Mouse (Mus musculus): ENCODE measurements at regions not wholly inside any gene's neighbourhood (a gene's known extent, or its start where the extent isn't known, plus 50 kb on each side); places are given as distances from the start of the nearest gene placed in this dataset.
A peak's percentile ranks its signal among the peaks of the same experiment; 100 is the strongest.

DNA sequence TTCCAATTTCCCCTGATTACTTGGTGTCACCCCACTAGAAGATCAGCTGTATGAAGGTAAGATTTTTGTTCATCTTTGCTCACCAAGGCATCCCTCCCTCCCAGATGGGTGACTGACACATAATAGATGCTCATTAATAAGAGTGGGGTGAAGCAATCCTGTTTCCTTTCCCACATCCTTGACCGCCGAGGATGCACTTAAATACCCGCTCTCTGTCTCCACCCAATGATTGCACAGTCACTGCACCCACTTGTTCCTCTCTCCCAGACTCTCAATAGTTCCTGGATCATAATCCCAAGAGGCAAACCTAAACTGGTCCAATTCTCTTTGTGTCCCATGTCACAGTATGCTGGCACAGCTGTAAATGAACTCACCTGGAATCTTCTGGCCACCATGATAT is 86.4 kb upstream of the Ccn6 start:
- DNase-seq, result no peak

DNA sequence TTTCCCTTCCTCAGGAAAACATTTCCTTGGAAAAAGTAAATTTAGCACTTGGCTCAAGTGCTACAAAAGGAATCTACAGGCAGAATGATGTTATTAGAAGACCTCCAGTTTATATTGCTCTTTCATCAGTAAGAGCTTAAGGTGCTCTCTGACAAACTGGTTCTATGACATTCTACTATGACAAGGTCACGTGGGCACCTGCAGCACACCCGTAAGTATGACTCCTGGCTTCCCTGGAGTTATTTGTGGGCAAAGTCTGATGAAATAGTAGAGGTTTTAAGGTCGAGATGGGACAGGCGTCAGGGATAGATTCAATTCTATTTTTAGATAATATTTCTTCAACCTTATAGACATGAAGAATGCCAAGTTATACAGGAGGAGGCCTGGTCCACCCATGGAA is 84.9 kb upstream of the Ccn6 start:
- DNase-seq, result no peak

DNA sequence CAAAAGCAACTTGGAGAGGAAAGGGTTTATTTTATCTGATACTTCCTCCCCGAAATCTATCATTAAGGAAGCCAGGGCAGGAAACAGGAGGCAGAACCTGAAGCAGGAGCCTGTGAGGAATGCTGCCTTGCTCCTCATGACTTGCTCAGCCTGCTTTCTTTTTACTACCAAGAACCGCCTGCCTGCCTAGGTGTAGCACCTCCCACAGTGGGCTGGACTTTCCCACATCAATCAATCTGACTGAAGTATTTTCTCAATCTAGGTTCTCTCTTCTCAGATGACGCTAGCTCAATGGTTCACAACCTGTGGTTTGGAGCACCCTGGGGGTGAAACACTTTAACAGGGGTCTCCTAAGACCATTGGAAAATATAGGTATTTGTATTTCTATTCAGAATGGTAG is 83.4 kb upstream of the Ccn6 start:
- no peak for DNase-seq

DNA sequence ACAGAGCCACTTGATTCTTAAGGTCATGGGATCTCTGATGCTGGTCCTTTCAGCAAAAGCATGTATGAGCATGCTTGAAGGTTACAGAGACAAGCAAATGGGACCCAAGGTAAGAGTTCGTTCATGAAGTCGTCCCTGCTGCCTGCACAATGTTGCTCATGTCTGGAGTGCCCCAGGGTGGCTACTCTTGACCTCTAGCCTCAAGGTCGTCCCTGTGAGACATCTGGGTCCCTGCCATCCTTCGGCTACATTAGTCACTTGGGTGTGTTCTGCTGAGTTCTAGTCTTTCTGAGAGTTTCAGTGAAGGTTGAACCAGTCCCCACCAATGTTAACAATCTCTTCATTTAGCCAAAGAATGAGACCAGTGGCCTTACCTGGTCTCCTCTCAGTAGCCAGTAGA is 81.5 kb upstream of the Ccn6 start:
- DNase-seq, result peak; percentile 88

DNA sequence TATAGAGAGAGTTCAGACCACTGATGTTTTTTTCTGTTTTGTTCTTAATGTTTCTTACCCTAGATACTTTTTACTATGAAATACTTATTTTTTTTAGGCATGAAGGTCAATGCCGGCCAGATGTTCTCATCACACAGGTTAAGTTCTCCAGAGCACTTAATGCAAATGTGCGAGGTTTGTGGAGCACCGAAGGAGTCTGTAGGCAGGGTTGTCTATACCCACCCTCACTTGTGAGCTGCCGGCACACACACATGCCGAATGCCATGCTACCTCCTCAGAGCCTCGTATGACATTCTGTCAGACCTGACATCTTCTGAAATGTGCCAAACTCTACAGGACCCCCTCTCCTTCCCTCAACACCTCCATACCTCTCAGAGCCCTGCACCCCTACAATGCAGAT is 80.5 kb upstream of the Ccn6 start:
- DNase-seq, result no peak

DNA sequence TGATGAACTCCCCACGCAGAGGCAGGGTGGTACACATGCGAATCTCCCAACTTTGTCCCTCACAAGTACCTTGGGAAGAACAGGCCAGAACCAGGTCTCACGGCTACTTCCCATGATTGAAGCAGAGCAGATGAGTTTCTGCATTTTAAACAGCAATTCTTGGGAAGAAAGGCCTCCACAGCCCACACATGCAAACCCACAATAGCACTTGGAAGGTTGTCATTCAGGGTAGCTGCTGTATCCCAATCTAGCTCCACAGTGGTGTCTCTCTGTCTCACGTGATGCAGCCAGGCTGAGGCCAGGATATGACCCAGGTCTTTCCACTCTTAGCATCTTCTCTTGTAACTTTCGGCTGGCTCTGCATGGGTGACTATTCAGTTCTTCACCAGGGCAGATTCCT is 78.8 kb upstream of the Ccn6 start:
- no peak for DNase-seq

DNA sequence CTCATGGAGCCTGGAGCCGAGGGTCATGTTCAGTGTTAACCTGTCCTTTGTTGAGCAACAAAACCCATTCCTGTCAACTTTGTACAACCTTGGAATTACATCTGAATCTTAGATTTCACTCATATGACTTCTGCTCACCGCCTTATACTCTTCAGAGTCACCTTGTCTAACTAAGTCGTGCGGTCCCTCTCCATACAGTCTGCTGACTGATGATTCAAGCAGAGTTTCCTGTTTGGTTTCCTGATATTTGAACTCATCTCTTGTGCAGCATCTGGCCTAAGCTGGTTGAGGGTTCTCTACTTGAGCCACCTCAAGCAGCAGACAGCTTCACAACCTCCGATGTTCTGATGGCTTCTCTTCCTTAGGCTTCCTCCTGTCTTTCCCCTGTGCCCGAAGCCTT is 78.3 kb upstream of the Ccn6 start:
- DNase-seq, result no peak

DNA sequence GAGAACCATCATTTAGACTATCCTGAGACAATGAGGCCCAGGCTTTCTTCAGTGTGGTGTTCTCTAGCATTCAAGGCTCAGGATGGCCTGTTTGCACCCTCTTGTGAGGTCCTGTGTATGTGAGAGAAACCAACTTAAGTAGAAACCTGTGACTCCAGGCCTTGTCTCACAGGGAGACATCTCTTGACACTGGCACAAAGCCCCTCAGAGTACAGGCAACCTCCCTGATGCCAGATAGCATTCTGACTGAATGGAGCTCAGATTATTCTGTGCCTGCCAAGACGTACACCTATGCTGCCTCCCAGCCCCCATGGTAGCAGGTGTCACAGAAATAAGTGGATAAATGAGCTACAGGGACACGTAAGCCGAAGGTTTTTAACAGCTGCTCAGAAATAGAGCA is 77.9 kb upstream of the Ccn6 start:
- DNase-seq, result no peak

DNA sequence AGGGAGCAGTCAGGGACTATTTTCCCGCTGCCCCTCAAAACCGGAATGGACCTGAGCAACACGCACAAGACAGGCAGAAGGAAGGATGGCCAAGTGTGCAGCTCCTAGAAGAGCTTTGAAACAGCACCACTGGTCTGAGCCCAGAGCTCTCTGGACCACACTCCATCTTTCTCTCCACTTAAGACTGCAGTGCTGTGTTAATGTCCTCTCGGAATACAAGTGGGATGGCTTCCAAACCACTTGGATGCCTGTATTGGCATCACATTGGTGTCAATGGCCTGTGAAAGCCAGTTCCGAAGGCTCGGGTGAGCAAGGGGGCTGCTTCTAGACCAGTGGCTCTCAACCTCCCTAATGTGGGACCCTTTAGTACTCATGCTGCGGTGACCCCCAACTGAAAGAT is 77.4 kb upstream of the Ccn6 start:
- no peak for DNase-seq

DNA sequence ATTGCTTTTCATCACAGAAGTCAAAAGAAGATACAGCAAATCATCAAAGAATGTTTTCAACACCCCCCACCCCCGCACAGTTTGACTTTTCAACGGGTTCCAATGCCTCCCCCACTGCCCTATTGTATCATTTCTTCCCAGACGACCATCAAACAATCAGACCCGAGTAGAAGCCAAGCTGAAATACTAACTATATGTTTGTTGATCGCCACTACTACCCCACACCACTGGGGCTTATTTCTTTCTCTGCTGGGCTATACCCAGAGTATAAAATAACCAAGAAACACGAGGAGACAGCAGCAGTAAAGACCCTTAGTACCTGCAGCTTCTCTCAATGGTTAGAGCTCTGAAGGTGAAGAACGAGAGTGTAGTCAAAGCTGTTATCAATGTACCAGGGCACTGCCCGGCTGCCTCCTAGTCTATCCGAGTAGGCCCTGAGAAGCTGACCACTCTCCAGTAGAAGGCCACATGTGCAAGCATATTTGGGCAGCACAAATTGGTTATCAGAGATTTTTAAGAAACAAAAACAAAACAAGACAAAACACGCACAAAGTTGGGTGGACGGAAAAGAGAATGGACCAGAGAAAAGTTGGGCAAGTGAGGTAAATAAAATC is 76.7 kb upstream of the Ccn6 start:
- no peak for DNase-seq

DNA sequence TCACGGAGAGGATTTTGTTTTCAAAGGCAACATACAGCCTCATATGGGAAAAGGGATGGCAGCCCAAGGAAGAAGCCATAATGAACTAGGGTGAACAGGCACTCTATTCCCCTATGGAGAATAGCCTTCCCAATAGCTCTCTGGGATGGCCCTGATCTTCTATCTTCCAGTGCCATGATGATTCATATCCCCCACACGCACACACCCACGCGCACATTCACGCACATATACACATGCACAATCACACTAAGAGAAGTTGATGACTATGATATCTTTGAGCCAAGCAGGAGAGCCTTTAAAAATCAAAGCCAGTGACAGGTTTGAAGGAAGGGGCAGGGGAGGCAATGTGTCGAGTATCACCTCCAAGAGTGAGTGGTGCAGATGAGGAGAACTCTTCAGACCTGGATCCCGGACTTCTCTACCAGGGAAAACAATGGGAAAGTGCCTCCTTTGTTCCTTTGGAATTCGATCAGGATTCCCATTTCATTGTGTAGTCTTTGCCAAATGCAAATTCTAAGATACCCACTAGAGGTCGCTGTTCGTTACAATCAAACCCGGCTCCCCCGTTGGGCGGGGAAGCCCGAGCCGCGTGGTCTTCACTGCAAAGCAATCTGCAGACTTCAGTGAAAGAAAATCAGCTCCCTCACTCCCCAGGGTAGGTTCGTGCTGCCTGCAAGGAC is 76.0 kb upstream of the Ccn6 start:
- peak; percentile 84 for DNase-seq

DNA sequence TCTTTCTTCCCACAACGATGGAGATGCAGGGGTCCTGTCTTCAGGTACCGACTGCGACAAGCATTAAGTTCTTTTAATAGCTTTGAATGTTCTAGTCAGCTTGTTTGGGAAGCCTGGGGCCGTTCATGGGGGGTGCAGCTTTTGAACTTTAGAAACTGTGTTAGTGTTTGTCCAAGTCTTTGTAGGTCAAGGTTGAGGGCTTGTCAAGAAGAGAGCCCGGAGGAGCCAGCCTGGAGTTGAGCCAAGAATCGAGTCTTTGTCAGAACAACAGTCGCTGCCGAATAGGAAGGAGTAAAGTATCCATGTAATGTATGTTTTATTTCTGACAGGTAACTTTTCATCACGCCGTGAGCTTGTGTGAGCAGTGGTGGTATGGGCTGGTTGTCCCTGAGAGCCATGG is 75.0 kb upstream of the Ccn6 start:
- peak; percentile 87 for DNase-seq

DNA sequence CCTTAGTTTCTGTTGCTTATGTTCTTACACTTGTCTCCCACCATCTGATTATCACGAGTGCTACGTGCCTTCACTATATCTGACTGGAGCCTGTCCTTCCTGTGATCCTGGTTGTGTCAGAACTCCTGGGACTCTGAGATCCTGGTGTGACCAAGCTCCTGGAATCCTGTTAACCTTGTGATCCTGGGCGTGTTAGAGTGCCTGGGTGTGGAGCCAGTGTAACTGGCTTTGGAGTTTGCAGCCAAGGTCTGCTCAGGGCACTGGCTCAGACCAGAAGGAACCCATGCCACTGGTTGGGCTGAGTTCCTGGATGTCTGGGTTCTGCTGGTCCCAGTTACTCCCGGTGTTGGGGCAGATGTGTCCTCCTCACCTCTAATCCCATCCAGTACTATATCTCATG is 74.0 kb upstream of the Ccn6 start:
- DNase-seq, result peak; percentile 20

DNA sequence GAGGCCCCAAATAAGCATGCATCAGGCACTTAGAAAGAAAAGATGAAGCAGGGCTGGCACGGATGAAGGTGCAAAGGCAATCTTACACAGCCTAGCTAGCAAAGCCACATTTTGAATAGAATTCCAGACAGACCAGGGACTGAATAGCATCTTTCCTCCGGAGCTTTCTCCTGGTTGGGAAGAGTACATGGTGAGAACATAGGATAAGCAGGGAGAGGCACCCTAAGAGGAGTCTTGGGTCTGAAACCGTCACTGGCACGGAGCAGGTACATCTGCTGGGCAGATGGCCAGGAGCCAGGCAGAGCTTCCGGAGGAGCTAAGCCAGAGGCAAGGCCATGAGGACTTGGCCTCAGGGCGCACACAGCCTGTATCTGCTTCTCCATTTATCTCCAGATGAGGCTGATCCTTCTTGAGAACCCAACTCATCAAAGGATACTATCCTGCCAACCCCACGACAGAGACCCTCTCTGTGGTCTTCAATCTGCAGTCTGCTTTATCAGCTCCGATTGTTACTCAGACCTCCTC is 70.4 kb upstream of the Ccn6 start:
- peak; percentile 19 for DNase-seq

DNA sequence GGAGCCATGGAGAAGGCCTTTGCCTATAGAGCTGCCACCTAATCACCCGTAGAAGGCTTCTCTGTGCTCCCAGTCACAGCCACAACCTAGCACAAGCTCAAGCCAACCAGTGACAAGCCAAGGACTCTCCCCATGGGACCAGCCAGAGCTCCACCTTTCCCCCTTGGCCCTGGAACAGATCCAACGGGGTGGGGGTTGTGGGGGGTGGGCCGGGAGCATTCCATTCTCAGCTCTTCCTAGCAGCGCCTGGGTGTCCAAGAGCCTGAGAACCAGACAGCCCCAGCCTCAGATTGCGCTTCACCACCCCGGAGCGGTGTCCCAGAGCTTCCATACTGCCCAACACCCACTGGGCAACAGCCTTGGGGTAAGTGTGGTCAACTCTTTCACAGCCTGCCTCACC is 69.6 kb upstream of the Ccn6 start:
- DNase-seq, result no peak

DNA sequence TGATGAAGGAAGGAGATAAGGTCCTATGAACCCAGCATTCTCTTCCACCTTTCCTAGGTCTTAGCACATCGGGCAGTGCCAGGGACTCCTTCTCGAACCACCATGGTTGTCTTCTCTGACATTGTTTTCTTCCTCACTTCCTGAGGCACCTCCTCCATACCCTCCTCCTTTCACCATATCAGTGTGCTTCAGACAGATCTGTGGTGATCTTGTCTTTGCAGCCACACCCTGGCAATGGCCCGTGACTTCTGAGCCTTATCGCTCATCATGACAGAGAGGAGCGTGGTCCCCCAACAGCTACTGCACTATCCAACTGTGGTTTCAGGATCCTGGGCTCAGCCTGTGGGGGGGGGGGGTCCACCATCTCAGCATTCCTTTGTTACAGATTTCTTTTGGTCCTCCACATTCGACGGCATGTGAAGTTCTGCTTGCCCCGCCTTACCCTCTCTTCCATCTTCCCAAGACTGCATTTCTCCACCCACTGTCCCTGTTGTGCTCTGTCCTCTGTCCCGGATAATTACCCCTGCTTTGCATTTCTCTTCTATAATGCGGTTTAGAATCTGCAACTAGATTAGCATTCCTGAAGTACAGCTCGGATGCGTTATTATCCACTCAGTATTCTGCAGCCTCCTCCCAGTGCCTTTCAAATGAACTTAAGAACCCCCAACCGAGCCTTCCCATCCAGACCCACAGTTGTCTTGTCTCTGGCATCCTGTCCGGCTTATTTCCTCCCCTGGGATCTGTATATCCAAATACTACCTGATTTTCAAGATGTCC is 67.2 kb upstream of the Ccn6 start:
- no peak for DNase-seq

DNA sequence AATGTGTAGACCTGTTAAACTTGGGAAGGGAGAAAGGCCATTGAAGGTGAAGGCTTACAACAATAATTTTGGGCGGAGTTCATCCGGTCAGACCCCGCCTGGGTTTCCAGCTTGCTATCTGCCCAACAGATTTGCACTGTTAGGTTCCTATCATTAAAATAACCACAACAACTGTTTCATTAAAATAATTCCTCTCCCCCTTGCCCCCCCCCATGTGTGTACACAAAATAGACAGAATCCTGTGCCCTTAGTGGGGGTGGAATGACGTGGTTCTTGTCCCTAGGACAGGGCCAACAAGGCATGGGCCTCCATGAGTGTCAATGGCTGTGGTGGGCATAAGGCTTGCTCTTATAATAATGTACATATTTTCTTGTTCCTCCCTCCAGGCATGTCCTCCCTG is 65.6 kb upstream of the Ccn6 start:
- DNase-seq, result no peak

DNA sequence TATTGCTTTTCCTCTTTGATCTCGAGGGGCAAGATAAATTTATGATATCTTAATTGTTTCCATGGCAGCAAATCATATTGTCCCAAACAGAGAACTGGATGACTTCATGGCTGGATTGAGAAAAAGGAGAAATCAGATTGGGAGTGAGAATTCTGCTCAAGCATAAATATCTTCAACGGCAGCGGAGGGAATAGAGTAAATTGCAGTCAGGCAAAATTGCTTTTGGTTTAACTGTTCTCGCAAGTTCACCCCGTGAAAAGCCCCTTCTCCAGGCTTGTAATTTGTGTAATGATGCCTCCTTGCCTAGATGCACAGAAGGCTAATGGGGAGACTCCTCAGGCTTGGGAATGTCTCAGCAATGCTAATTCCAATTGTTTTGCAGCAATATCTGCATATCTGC is 64.4 kb upstream of the Ccn6 start:
- DNase-seq, result no peak

DNA sequence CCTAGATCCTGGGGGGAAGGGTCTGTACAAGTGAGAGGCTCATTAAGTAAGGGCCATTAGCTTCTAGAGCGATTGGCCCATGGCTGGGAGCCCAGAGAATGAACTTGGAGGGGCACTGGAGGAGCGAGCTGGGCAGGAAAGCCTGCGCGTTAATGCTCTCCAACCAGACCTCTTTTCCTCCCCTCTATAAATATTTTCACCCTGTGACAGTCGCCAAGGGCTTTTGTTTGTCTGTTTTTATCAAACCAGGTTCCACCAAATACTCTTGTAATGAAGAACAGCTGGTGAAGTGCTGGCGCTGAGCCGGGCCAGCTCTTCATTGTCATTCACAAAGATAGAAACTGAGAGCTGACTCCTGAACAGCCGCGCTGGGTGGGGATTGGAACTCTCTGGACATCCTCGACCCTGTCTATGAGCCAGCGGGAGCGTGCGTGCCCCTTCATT is 63.9 kb upstream of the Ccn6 start:
- DNase-seq, result peak; percentile 12

DNA sequence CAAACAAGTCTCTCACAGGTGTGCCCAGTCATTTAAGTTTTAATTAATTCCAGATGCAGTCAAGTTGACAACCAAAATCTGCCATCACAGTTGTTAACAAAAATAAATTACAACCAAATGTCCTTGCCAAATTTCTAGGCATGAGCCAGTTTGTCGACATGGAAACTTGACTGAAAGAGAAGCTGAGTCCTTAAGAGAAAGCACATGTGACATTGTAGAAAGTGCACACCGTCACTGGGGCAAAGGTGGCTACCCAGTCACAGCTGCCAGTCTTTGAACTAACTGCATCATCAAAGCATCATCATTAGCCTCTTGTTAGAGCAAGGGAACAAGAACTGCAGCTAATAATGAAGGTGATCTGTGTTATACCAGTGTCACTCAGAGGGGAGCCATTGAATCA is 62.9 kb upstream of the Ccn6 start:
- no peak for DNase-seq

DNA sequence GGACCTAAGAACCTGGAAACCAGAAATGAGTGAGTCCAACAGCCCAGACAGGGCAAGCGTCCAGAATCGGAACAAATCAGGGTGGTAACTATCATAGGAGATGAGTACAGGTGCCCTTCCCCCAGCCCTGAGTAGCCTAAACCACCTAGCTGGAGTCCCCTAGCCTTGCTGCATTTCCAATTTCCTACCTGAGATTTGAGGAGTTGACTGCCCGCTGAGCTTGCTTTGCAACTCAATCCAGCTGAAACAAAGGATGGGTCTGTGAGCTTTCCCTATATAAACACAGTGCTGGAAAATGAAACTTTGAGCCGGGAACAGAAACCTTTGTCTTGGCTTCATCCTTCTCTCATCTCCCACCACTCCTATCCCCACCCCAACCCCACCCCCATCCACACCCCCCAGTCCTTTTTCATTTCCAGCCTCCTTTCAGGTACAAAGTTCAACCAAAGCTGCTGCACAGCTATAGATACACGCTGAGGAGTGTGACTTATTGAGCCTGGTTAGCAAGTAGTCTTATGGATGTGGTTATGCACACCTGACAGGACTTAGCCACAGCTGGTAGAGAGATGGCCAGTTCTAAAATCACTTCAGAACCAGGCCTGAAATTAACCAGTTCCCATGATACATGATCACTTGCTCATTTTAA is 61.0 kb upstream of the Ccn6 start:
- DNase-seq, result no peak

DNA sequence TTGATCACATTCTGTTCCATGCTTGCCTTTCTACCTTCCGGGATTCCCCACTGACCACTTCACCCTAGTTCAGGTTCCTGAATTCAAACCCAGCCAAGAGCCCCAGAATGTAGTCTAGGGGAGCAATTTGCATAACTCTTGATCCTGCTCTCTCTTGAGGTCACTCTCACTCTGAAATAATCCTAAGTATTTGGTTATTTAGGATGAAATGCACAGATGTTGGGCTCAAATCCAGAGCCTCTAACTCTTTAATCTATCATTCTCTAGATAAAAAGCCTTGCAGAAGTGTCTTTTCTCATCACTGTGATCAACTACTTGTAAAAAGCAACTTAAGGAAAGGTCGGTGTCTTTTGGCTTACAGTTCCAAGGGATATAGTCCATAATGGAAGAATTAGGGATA is 57.4 kb upstream of the Ccn6 start:
- no peak for DNase-seq

DNA sequence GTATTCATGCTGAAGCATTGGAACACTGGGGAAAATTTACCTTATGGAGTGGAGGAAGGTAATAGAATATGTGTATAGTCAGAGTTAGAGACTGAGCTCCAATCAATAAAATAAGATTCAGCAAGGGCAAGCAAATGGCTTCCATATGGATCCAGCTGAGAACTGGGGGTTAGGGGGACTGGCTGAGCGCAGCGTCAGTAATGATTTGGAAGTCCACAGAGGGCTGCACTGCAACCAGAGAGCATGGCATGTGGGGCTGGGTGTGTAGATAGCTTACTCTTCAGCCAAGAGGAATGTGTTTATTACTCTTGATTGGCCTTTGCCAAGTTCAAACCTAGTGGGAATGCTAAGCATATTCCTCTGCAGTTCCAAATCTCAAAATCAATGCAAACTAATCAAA is 55.8 kb upstream of the Ccn6 start:
- no peak for DNase-seq

Measured in adrenal gland, adult 2 months (tissue).